Mouse (Mus musculus) midbrain, embryonic 13.5 days (tissue): ENCODE results near the gene Bag3. TPM values are rescaled to one million over a fixed set of nuclear protein-coding genes. Genes with fewer than 3 reads are reported as not detected.

ENCODE experiments used
- ATAC-seq: fragments of 200-750 bp; cut with Nextera tagmentation; 2 replicates; pipeline ENCODE4 v1.8.0; 2017; ENCODE audit warnings: mild to moderate bottlenecking, moderate TSS enrichment, moderate library complexity
- H3K27ac ChIP-seq: fragments of 300-500 bp; sonication (generic); 2 replicates; pipeline ENCODE4 v1.5.1; 2015; ENCODE audit warnings: inconsistent platforms, mild to moderate bottlenecking, moderate library complexity
- H3K27me3 ChIP-seq: fragments of 300-500 bp; sonication (generic); 2 replicates; pipeline ENCODE4 v1.6.1; 2015; ENCODE audit warnings: mild to moderate bottlenecking, inconsistent platforms
- H3K36me3 ChIP-seq: fragments of 300-500 bp; sonication (generic); 2 replicates; pipeline ENCODE4 v1.6.1; 2015; ENCODE audit warnings: mild to moderate bottlenecking, inconsistent platforms
- H3K4me1 ChIP-seq: fragments of 300-500 bp; sonication (generic); replicated peaks from 2 replicates; pipeline ENCODE4 v1.6.1; 2015; ENCODE audit warnings: inconsistent platforms
- H3K4me2 ChIP-seq: fragments of 300-500 bp; sonication (generic); replicated peaks from 2 replicates; pipeline ENCODE4 v1.6.1; 2015; ENCODE audit warnings: moderate library complexity, mild to moderate bottlenecking, inconsistent platforms
- H3K4me3 ChIP-seq: fragments of 300-500 bp; sonication (generic); replicated peaks from 2 replicates; pipeline ENCODE4 v1.5.1; 2015; ENCODE audit warnings: mild to moderate bottlenecking, inconsistent platforms
- H3K9ac ChIP-seq: fragments of 300-500 bp; sonication (generic); replicated peaks from 2 replicates; pipeline ENCODE4 v1.6.1; 2015; ENCODE audit warnings: mild to moderate bottlenecking, inconsistent platforms
- H3K9me3 ChIP-seq: fragments of 300-500 bp; sonication (generic); 2 replicates; pipeline ENCODE4 v1.6.1; 2016; ENCODE audit warnings: mild to moderate bottlenecking, inconsistent platforms
- WGBS: fragments of 180-500 bp; shearing (Covaris S2); methylation state at CpG from one replicate; pipeline ENCODE4 v1.1.7; 2015; 5-methylcytosine and 5-hydroxymethylcytosine counted together
- polyA plus RNA-seq: library from polyadenylated mRNA; unstranded; fragments of >200 nt; fragmentation: Nextera tagmentation; extraction: Ambion mirVana; gene quantifications from 2 replicates; pipeline ENCODE4 v1.2.1, GENCODE M21; 2015

Gene Bag3
- polyA plus RNA-seq = 2.1 and 2.6 TPM in 2 replicates

DNA sequence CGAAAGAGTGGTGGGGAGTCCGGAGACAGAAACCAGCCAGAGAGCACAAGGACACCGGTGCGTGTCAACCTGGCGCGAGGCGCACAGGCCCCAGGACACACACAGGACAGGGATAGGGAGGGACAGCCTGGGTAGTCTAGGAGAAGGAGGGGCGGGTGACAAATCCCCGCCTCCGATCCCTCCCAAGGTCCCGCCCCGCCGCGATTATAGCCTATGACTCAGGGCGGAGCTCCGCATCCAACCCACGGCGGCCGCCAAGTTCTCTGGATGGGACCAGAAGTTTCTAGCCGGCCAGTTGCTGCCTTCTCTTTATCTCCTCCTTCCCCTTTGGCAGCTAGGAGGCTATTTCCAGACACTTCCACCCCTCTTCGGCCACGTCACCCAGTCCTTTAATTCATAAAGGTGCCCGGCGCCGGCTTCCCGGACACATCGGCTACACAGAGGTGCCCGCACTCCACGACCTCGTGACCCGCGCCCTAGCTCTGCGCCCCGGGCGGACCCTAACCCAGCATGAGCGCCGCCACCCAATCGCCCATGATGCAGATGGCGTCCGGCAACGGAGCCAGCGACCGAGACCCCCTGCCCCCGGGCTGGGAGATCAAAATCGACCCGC is at the start of gene Bag3:
TSS of gene Bag3 (plus strand) at position 268 of the 613 bp plus-strand sequence.
- WGBS = under 1% methylated on average over 46 of the region's 46 CpGs
- Histone ChIP-seq H3K36me3 (no peaks in the 10 kb centered on the region), H3K9ac (peak within 1 kb of the TSS; percentile 57), H3K4me2 (peak within 1 kb of the TSS; percentile 66), H3K27ac (no peak within 1 kb of the TSS; the same call in 1 of the 2 replicates), H3K4me3 (peak within 1 kb of the TSS; percentile 42), H3K27me3 (peaks cover 34% of the 10 kb centered on the region), H3K4me1 (peaks cover 13% of the 10 kb centered on the region), H3K9me3 (no peaks in the 10 kb centered on the region)
- peak; percentile 90 for ATAC-seq

DNA sequence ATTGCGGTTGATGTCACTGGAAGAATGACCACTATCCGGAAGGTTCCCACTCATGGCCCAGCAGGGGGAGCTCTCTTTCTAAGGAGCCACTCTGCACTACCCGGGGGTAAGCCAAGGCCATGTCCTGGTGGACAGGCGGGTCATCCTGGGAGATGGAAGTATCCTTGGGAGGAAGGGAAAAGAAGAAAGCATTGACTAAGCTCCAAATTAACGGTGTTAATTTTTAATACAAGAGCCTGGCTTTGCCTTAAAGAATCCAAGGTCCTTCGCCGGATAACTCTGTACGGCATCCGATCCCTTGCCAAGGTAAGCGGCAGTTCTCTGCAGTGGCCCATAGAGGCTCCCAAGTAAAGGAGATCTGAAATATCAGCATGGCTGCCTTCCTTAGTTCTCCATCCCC is 49.1 kb upstream of the Bag3 start:
- peak; percentile 86 for ATAC-seq
- Histone ChIP-seq H3K4me2 (peak overlapping the region; percentile 37), H3K9ac (no peak overlapping the region), H3K9me3 (0 out of 2 replicates have a peak, but pooled peaks cover 6% of the 10 kb centered on the region), H3K27ac (no peak overlapping the region), H3K36me3 (no peaks in the 10 kb centered on the region), H3K4me3 (peak overlapping the region; percentile 11), H3K4me1 (no peaks in the 10 kb centered on the region), H3K27me3 (no peaks in the 10 kb centered on the region)
- 25% methylated on average over 10 of the region's 10 CpGs for WGBS

DNA sequence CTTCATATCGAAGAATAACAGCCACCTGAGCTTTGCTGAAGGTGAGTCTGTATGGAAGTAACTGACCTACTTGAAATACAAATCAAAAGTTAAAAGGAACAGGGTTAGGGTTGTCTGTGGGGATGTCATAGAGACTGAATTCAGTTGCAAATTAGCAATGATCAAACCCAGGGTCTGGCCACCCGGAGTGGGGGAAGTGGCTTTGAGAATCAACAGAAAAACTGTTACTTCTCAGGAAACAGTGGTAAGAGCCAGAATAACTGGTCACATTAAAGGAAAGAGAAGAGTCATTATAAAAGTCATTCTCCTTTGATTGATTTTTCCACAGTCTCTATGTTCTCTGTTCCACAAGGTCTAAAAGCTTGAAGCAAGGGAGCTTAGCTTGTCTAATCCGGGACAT is 34.4 kb upstream of the Bag3 start:
- WGBS = 98% methylated on average over 3 of the region's 3 CpGs
- Histone ChIP-seq H3K4me2 (no peak overlapping the region), H3K27me3 (no peaks in the 10 kb centered on the region), H3K36me3 (no peaks in the 10 kb centered on the region), H3K4me3 (no peak overlapping the region), H3K27ac (no peak overlapping the region), H3K9ac (no peak overlapping the region), H3K9me3 (peaks cover 29% of the 10 kb centered on the region; the same call in 1 of the 2 replicates), H3K4me1 (no peaks in the 10 kb centered on the region)
- no peak for ATAC-seq

DNA sequence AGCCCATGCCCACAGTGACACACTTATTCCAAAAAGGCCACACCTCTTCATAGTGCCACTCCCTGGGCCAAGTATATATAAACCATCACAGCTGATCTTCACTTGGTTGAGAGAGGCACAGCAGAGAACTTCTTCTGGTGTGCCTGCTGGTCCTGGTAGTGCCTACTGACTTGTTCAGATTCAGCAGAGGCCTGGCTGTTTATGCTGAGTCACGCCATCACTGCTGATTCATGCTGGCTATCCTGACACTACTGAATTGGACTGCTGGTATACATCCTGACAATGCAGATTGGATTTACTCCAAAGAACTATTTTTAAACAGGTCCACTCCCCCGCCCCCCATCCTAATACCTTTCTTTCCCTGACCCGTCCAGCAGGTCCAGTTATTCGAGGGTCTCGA is 28.9 kb upstream of the Bag3 start:
- no peak overlapping the region for H3K4me2 ChIP-seq
- H3K9ac ChIP-seq = no peak overlapping the region
- H3K4me1 ChIP-seq = no peaks in the 10 kb centered on the region
- no peaks in the 10 kb centered on the region for H3K9me3 ChIP-seq
- H3K4me3 ChIP-seq = no peak overlapping the region
- WGBS = 86% methylated on average over 5 of the region's 5 CpGs
- no peak for ATAC-seq
- no peaks in the 10 kb centered on the region for H3K36me3 ChIP-seq
- H3K27ac ChIP-seq = no peak overlapping the region
- no peaks in the 10 kb centered on the region for H3K27me3 ChIP-seq

- Histone ChIP-seq H3K4me3 (no peak overlapping the region), H3K4me2 (no peak overlapping the region), H3K4me1 (no peaks in the 10 kb centered on the region), H3K27ac (no peak overlapping the region), H3K9ac (no peak overlapping the region), H3K36me3 (no peaks in the 10 kb centered on the region), H3K9me3 (no peaks in the 10 kb centered on the region), H3K27me3 (no peaks in the 10 kb centered on the region)
- 89% methylated on average over 6 of the region's 6 CpGs for WGBS
- ATAC-seq = no peak
Measured at GRCm38 (mm10) chr7:128499801-128500200, 23.6 kb upstream of the Bag3 start.

GRCm38 (mm10) chr7:128504091-128504490 is 19.3 kb upstream of the Bag3 start:
- H3K27ac ChIP-seq = no peak overlapping the region
- H3K4me1 ChIP-seq = no peaks in the 10 kb centered on the region
- no peaks in the 10 kb centered on the region for H3K9me3 ChIP-seq
- ATAC-seq = no peak
- no peaks in the 10 kb centered on the region for H3K27me3 ChIP-seq
- 92% methylated on average over 6 of the region's 6 CpGs for WGBS
- no peak overlapping the region for H3K9ac ChIP-seq
- no peaks in the 10 kb centered on the region for H3K36me3 ChIP-seq
- H3K4me2 ChIP-seq = no peak overlapping the region
- no peak overlapping the region for H3K4me3 ChIP-seq

DNA sequence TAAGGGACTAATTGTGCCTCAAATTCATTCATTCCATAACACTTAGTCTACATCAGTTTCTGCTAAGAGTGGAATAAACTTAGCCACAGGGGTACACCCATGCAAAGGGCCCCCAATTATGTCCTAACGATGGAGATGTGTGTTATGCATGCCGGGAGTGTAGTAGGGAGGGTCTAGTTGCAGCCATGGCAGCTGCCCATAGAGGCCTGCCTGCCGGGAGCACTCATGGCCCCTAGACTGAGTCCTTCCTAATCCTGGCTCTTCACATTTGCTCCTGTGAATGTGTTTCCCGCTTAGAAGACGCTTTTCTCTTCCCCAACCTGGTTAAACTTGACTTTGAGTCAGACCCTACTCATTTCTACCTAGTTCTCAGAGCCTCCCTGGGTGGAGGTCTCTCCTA is 11.5 kb upstream of the Bag3 start:
- Histone ChIP-seq H3K4me3 (no peak overlapping the region), H3K27ac (no peak overlapping the region), H3K9ac (no peak overlapping the region), H3K9me3 (no peaks in the 10 kb centered on the region), H3K36me3 (no peaks in the 10 kb centered on the region), H3K4me1 (peaks cover 15% of the 10 kb centered on the region; the same call in 1 of the 2 replicates), H3K4me2 (no peak overlapping the region), H3K27me3 (no peaks in the 10 kb centered on the region)
- WGBS = 91% methylated on average over 5 of the region's 5 CpGs
- ATAC-seq = no peak

DNA sequence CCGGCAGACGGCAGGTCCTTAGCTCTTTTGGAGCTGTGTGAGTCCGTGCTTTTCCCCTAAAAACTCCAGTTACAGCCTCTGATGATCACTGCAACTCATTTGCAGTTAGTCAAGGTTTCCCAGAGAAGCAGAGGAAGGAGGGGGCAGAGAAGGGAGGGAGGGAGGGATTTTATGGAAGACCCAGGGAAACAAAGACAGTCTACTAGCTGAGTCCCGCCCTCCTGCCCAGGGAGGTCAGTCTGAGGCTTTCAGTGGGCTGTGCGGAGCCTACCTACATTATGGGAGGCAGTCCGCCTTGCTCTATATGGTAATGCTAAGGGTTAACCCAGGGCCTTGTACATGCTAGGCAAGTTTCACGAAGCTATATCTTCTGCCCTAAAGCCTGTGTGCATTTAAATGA is 9.9 kb upstream of the Bag3 start:
- Histone ChIP-seq H3K27ac (no peak overlapping the region), H3K4me2 (no peak overlapping the region), H3K27me3 (no peaks in the 10 kb centered on the region), H3K4me3 (no peak overlapping the region), H3K9me3 (no peaks in the 10 kb centered on the region), H3K4me1 (peaks cover 15% of the 10 kb centered on the region; the same call in 1 of the 2 replicates), H3K9ac (no peak overlapping the region; the same call in 1 of the 2 replicates), H3K36me3 (no peaks in the 10 kb centered on the region)
- 0 out of 2 replicates have a peak, but pooled peaks have one; percentile 24 for ATAC-seq
- 27% methylated on average over 7 of the region's 7 CpGs for WGBS

- Histone ChIP-seq H3K27ac (no peak overlapping the region), H3K4me3 (no peak overlapping the region), H3K4me2 (no peak overlapping the region), H3K9me3 (no peaks in the 10 kb centered on the region), H3K36me3 (no peaks in the 10 kb centered on the region), H3K27me3 (no peaks in the 10 kb centered on the region), H3K9ac (no peak overlapping the region), H3K4me1 (peaks cover 15% of the 10 kb centered on the region; the same call in 1 of the 2 replicates)
- 56% methylated on average over 4 of the region's 4 CpGs for WGBS
- ATAC-seq = no peak
Measured at GRCm38 (mm10) chr7:128514341-128514740, 9.1 kb upstream of the Bag3 start.

GRCm38 (mm10) chr7:128516346-128516745 is 7.1 kb upstream of the Bag3 start:
- WGBS = 61% methylated on average over 4 of the region's 4 CpGs
- H3K9me3 ChIP-seq = no peaks in the 10 kb centered on the region
- H3K9ac ChIP-seq = no peak overlapping the region
- no peak overlapping the region for H3K4me2 ChIP-seq
- no peak overlapping the region for H3K27ac ChIP-seq
- H3K36me3 ChIP-seq = no peaks in the 10 kb centered on the region
- 0 out of 2 replicates have a peak, but pooled peaks cover 1% of the 10 kb centered on the region for H3K27me3 ChIP-seq
- H3K4me3 ChIP-seq = no peak overlapping the region
- no peak for ATAC-seq
- H3K4me1 ChIP-seq = peaks cover 15% of the 10 kb centered on the region; the same call in 1 of the 2 replicates

GRCm38 (mm10) chr7:128519316-128520050 is 3.9 kb upstream of the Bag3 start:
- H3K27ac ChIP-seq = no peak overlapping the region
- 80% methylated on average over 16 of the region's 16 CpGs for WGBS
- H3K9me3 ChIP-seq = no peaks in the 10 kb centered on the region
- no peak overlapping the region for H3K9ac ChIP-seq
- no peak overlapping the region for H3K4me2 ChIP-seq
- no peak overlapping the region for H3K4me3 ChIP-seq
- peaks cover 13% of the 10 kb centered on the region for H3K4me1 ChIP-seq
- ATAC-seq = no peak
- H3K36me3 ChIP-seq = no peaks in the 10 kb centered on the region
- peaks cover 31% of the 10 kb centered on the region for H3K27me3 ChIP-seq

GRCm38 (mm10) chr7:128523962-128524581 is 656 bp downstream of the Bag3 start:
- Histone ChIP-seq H3K9ac (peak overlapping the region; percentile 57), H3K4me2 (peak overlapping the region; percentile 66), H3K9me3 (no peaks in the 10 kb centered on the region), H3K4me1 (peaks cover 13% of the 10 kb centered on the region), H3K27me3 (peaks cover 34% of the 10 kb centered on the region), H3K27ac (no peak overlapping the region; the same call in 1 of the 2 replicates), H3K36me3 (no peaks in the 10 kb centered on the region), H3K4me3 (peak overlapping the region; percentile 42)
- peak; percentile 41; the same call in 1 of the 2 replicates for ATAC-seq
- WGBS = 2% methylated on average over 51 of the region's 51 CpGs
